Mouse (Mus musculus) adrenal gland, postnatal 0 days (tissue): ENCODE results near the gene Ttc3. TPM values are rescaled to one million over a fixed set of nuclear protein-coding genes. Genes with fewer than 3 reads are reported as not detected.

Experiments used
- polyA plus RNA-seq: library from polyadenylated mRNA; unstranded; fragments of >200 nt; fragmentation: Nextera tagmentation; extraction: Ambion mirVana; gene quantifications from 2 replicates; pipeline ENCODE4 v1.2.1, GENCODE M21; 2015

The Ttc3 gene
- 128 and 175 TPM in 2 replicates for polyA plus RNA-seq

DNA sequence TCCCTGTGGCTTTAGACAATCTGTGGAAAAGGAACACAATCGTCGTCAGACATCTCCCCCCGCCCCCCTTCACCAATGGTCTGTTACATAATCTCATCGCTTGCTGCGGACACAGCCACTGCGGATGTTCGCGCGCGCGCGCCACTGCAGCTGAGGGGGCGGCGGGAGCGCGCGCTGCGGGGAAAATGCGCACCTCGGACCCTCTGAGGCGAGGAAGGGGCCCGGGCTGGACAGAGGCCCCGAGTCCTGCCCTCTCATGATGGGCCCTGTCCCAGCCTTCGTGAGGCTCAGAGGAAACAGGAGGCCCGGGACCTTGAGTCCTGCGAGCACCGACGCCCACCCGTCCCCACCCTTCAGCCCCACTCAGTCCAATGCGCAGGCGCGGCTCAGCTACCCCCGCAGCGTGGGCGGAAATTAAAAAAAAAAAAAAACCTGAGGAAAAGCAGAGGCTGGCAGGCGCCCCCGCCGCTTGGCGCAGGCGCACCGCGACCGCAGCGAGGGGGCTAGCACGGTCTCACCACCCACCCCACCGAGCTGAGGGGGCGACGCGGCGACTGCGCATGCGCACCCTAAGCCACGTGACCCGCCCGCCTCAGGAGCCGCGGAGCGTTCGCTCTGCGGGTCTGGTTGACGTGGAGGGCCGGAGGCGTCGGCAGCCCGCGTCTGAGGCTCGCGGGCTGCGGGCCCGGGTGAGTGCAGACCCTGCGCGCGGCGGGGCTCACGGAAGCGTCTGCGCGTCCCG is at the start of gene Ttc3:
Gene Ttc3 (plus strand): TSS at position 446 of the 742 bp plus-strand sequence.

DNA sequence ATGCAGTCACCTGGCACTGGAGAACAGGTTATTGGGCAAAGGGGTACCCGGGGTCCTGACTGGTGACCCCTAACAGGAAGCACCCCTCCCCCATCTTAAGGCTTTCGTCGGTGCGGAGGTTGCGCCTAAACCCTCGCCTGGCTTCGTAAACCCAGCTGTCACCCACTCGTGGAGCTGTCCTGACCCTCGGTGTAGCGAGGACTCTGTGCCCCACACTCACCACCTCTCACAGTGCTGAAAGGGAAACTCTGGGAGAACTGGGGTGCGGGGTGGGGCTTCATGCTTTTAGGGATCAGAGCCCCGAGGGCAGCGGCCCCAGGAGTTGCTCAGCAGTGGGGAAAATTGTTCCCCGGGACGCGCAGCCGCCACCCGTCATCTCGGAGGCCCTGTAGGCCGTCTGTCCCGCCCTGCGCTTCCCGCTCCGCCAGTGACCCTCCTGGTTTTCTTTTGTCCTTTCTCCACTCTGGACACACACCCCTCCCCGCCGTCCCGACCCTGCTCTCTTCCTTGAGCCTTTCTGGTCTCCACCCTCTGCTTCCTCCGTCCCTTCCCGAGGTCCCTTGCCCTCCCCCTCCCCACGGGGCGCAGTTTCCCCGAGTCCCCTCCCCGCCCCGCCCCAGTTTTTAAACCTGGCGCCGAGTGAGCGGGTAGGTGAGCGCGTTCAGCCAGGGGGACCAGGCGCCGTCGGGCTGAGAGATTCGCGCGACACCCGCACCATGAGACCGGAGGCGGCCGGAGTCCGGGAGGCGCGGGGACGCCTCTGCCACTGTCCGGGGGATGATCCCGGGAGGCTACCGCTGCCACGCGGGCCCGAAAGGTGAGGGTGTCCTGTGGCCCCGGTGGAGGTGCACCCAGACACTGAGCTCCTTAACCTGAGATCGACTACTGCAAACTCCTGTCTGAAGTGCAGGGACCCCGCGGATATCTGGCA is 42.4 kb upstream of the Ttc3 start, which contains the start of gene Ripply3:
Gene Ripply3 (plus strand): TSS at position 640 of the 931 bp plus-strand sequence.

DNA sequence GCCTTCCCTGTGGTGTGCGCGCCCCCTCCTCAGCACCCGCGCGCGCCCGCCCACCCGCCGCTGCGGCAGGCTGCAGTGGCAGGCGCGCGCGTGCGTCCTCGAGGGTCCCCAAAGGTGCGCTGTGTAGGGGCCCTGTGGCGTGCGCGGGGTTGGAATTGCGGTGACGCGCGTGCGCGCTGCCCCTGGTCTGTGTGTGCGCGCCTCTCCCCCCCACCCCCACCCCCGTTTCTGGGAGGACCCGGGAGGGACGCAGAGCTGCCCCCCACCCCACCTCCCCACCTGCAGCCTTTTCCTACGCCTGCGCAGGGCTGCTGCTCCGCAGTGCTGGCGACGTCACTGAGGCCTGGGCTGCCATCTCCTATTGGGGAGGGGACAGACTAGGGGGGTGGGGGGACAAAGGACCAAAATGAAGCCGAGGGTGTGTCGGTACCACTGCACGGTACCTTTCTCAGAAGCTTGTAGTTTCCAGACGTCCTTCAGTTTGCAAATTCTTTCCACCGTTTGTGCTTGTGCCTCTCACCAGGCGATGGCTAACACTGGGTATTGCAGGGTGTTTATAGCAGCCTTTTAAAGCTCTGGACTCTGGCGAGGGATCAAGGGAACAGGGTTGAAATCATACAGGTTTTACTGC is 998 bp downstream of the Ttc3 start, which contains the start of gene Pigp:
Gene Pigp (minus strand): TSS at position 542 of the 631 bp plus-strand sequence.

Other genes starting within 250 kb of the Ttc3 start
- gene Hlcs, start 57.0 kb upstream of the Ttc3 start, polyA plus RNA-seq = 5.1 and 8.6 TPM in 2 replicates
- gene Ripply3, start 42.2 kb upstream of the Ttc3 start, polyA plus RNA-seq = 4.7 and 5.0 TPM in 2 replicates
- gene Pigp, start 1.2 kb downstream of the Ttc3 start, polyA plus RNA-seq = 358 and 476 TPM in 2 replicates
- 50.5 and 58.1 TPM in 2 replicates for gene Vps26c, start 156.2 kb downstream of the Ttc3 start, polyA plus RNA-seq
- 5.0 and 6.8 TPM in 2 replicates for gene Dyrk1a, start 199.4 kb downstream of the Ttc3 start, polyA plus RNA-seq